Mouse (Mus musculus): ENCODE data around the gene Myh1. TPM values are rescaled to one million over a fixed set of nuclear protein-coding genes. Genes with fewer than 3 reads are reported as not detected.

Myh1 gene
- polyA plus RNA-seq (2014; fragmentation: Illumina TruSeq; extraction: RNeasy Lipid Tissue Mini Kit (QIAGEN cat#74804); ENCODE audit: low read depth, low replicate concordance): 0.08 TPM

DNA sequence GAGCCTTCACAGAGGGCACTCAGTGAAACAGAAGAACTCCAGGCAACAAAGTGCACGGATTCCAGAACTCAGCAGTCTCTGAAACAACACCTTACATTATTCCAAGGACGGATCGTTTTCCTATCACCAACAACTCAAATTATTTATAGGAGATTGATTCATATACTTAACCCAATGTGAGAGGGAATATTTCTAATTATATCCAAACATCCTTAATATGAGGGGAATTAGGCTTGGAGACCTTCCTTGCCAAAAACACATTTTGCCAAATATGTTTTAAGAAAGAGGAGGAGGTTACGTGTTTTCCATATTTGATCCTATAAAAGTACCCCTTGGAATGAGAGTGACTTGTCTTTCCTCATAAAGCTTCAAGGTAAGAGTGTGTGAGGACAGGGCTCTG, at the start of gene Myh1:
Gene Myh1, plus strand, starts transcription at position 301 of the 400 bp plus-strand sequence.

DNA sequence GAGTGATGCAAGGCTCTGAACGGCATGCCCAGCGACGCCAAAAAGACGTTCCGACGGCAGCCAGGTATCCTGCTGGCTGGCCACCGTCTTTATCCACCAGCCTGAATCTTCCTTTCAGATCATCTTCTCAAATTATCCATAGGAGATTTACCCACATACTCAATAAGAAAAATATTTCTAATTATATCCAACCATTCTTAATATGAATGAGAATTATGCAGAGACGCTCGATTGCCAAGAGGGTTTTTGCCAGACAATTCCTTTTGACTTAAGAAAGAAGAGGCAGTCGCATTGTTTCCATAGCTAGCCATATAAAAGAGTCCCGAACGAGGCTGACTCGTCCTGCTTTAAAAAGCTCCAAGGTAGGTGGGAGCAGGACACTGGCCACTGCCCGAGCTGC, 29.1 kb upstream of the Myh1 start, which contains the start of gene Myh2:
Gene Myh2, plus strand, starts transcription at position 301 of the 400 bp plus-strand sequence.

DNA sequence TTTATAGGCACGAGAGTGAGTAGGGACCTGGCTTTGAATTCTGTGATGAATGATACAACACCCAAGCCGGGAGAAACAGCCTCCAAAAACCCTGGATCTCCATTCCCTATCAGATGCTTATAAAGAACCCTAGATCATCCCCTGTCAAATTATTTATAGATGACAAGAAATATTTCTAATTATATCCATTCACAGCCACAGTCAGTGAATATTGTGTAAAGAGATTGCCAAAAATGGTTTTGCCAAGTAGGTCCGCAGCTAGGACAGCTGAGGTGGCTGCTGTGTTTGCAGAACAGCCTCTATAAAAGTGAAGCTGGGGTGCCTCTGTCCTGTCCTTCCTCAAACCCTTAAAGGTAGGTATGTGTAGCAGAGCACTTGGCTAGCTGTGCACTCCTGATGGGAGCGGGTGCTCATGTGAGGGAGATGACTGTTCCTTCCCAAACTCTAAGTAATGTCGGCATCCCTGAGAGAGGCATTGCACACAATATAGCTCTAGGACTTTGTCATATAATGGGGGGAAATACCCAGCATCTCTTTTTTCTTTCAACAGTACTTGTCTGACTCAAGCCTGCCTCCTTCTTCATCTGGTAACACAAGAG, 37.7 kb downstream of the Myh1 start, which contains the start of gene Myh4:
Gene Myh4, plus strand, starts transcription at position 549 of the 599 bp plus-strand sequence.

Other genes starting within 250 kb of the Myh1 start
- not detected for gene Tmem238l, start 243.4 kb upstream of the Myh1 start, polyA plus RNA-seq (2014; fragmentation: Illumina TruSeq; extraction: RNeasy Lipid Tissue Mini Kit (QIAGEN cat#74804); ENCODE audit: low read depth, low replicate concordance)
- gene Tmem220, start 174.9 kb upstream of the Myh1 start, polyA plus RNA-seq (2014; fragmentation: Illumina TruSeq; extraction: RNeasy Lipid Tissue Mini Kit (QIAGEN cat#74804); ENCODE audit: low read depth, low replicate concordance): 36.7 TPM
- gene Adprm, start 147.5 kb upstream of the Myh1 start, polyA plus RNA-seq (2014; fragmentation: Illumina TruSeq; extraction: RNeasy Lipid Tissue Mini Kit (QIAGEN cat#74804); ENCODE audit: low read depth, low replicate concordance): 50.1 TPM
- 15.9 TPM for gene Sco1, start 147.4 kb upstream of the Myh1 start, polyA plus RNA-seq (2014; fragmentation: Illumina TruSeq; extraction: RNeasy Lipid Tissue Mini Kit (QIAGEN cat#74804); ENCODE audit: low read depth, low replicate concordance)
- not detected for gene Myh3, start 121.8 kb upstream of the Myh1 start, polyA plus RNA-seq (2014; fragmentation: Illumina TruSeq; extraction: RNeasy Lipid Tissue Mini Kit (QIAGEN cat#74804); ENCODE audit: low read depth, low replicate concordance)
- not detected for gene Myh2, start 29.0 kb upstream of the Myh1 start, polyA plus RNA-seq (2014; fragmentation: Illumina TruSeq; extraction: RNeasy Lipid Tissue Mini Kit (QIAGEN cat#74804); ENCODE audit: low read depth, low replicate concordance)
- gene Myh4, start 38.0 kb downstream of the Myh1 start, polyA plus RNA-seq (2014; fragmentation: Illumina TruSeq; extraction: RNeasy Lipid Tissue Mini Kit (QIAGEN cat#74804); ENCODE audit: low read depth, low replicate concordance): not detected
- not detected for gene Myh8, start 77.1 kb downstream of the Myh1 start, polyA plus RNA-seq (2014; fragmentation: Illumina TruSeq; extraction: RNeasy Lipid Tissue Mini Kit (QIAGEN cat#74804); ENCODE audit: low read depth, low replicate concordance)
- not detected for gene Myh13, start 121.6 kb downstream of the Myh1 start, polyA plus RNA-seq (2014; fragmentation: Illumina TruSeq; extraction: RNeasy Lipid Tissue Mini Kit (QIAGEN cat#74804); ENCODE audit: low read depth, low replicate concordance)